In genomic region chr13:28311658-28312057, GRCm38 (mm10) we compare ENCODE assay signal across 17 mouse cellular contexts.
"Had no signal": no experiment of that assay in that cellular context is flagged by ENCODE, and none has a peak within 500 bp of the region (broad histone marks: within the 10 kb centered on the region; RNA-seq: fewer than 3 reads in every experiment).

No protein-coding gene starts in this region.

- H3K4me3 ChIP-seq: intestine, embryonic 15.5 days; layer of hippocampus, adult 2 months; limb, embryonic 12.5 days; liver, embryonic 13.5 days; megakaryocyte, embryonic 14.5 days; midbrain, embryonic 15.5 days; neural tube, embryonic 12.5 days had no signal

- H3K27me3 ChIP-seq: intestine, embryonic 15.5 days; limb, embryonic 12.5 days; liver, embryonic 13.5 days; megakaryocyte, embryonic 14.5 days; midbrain, embryonic 15.5 days; neural tube, embryonic 12.5 days had no signal

- H3K36me3 ChIP-seq: intestine, embryonic 15.5 days; limb, embryonic 12.5 days; liver, embryonic 13.5 days; midbrain, embryonic 15.5 days; neural tube, embryonic 12.5 days had no signal

- H3K4me1 ChIP-seq: intestine, embryonic 15.5 days; limb, embryonic 12.5 days; liver, embryonic 13.5 days; megakaryocyte, embryonic 14.5 days; midbrain, embryonic 15.5 days; neural tube, embryonic 12.5 days had no signal

- DNase-seq: kidney, postnatal 36 days; liver; liver, embryonic 13.5 days; liver, postnatal 0 days; retina, postnatal 1 day; right cerebral cortex, postnatal 4 days; spleen, adult 18-20 months; thymus, adult 18-20 months; thymus, postnatal 14 days had no signal

- H3K27ac ChIP-seq: intestine, embryonic 15.5 days; layer of hippocampus, adult 2 months; limb, embryonic 12.5 days; liver, embryonic 13.5 days; macrophage; midbrain, embryonic 15.5 days; neural tube, embryonic 12.5 days had no signal

- H3K4me2 ChIP-seq: intestine, embryonic 15.5 days; limb, embryonic 12.5 days; liver, embryonic 13.5 days; midbrain, embryonic 11.5 days; midbrain, embryonic 15.5 days; neural tube, embryonic 12.5 days had no signal

- H3K9ac ChIP-seq: intestine, embryonic 15.5 days; limb, embryonic 12.5 days; liver, embryonic 13.5 days; liver, postnatal 0 days; midbrain, embryonic 15.5 days; neural tube, embryonic 12.5 days had no signal

- ATAC-seq: intestine, embryonic 15.5 days; liver, postnatal 0 days; midbrain, embryonic 15.5 days had no signal

- H3K9me3 ChIP-seq: intestine, embryonic 15.5 days; limb, embryonic 12.5 days; liver, embryonic 13.5 days; megakaryocyte, embryonic 14.5 days; midbrain, embryonic 15.5 days; neural tube, embryonic 12.5 days had no signal
